Mouse (Mus musculus): ENCODE results near the gene Cops9.

GRCm38 (mm10) chr1:92636676-92637075 is 5.1 kb downstream of the Cops9 start:
- no peak for TF ChIP-seq CTCF (IDR thresholded peaks at IDR 0.05; ENCODE audit: insufficient read depth, low read length)
- no peak for TF ChIP-seq POLR2A (IDR thresholded peaks at IDR 0.05; ENCODE audit: borderline replicate concordance, extremely low read depth, low read depth, low read length)

Data from lung, adult 2 months (tissue).